ENCODE assay signal across 22 mouse cellular contexts in genomic region chr9:34883122-34883521, GRCm38 (mm10).
DNase-seq lines count a peak whose midpoint lies in the region; ATAC-seq lines count a peak whose summit lies in the region.
"Had no signal": no experiment of that assay in that cellular context is flagged by ENCODE, and none has a peak within 500 bp of the region (broad histone marks: within the 10 kb centered on the region; RNA-seq: fewer than 3 reads in every experiment).

No protein-coding gene starts in this region.

- peak; percentile 47; the same call in 1 of the 2 replicates for ATAC-seq in cerebellum, adult (ENCODE audit: insufficient number of reproducible peaks, low FRiP score, low TSS enrichment)
- ATAC-seq in midbrain, embryonic 13.5 days = no peak
- ATAC-seq: forebrain, embryonic 15.5 days; intestine, postnatal 0 days had no signal

- 25% methylated on average over 4 of the region's 4 CpGs for WGBS in midbrain, embryonic 10.5 days
- WGBS in midbrain, embryonic 13.5 days = 13% methylated on average over 4 of the region's 4 CpGs

- no peak overlapping the region for H3K9ac ChIP-seq in midbrain, embryonic 13.5 days (replicated peaks)
- H3K9ac ChIP-seq: forebrain, embryonic 15.5 days; liver, embryonic 15.5 days; lung, embryonic 15.5 days; stomach, embryonic 15.5 days had no signal

- no peaks in the 10 kb centered on the region for H3K9me3 ChIP-seq in midbrain, embryonic 10.5 days (replicated peaks)
- H3K9me3 ChIP-seq in midbrain, embryonic 13.5 days = no peaks in the 10 kb centered on the region
- H3K9me3 ChIP-seq: forebrain, embryonic 15.5 days; limb, embryonic 10.5 days; liver, embryonic 15.5 days; lung, embryonic 15.5 days; megakaryocyte, embryonic 14.5 days; stomach, embryonic 15.5 days had no signal

- H3K27me3 ChIP-seq in midbrain, embryonic 10.5 days (ENCODE audit: low read depth, poor library complexity, severe bottlenecking) = no peaks in the 10 kb centered on the region; the same call in none of the 2 replicates
- no peaks in the 10 kb centered on the region; the same call in 1 of the 2 replicates for H3K27me3 ChIP-seq in midbrain, embryonic 13.5 days
- H3K27me3 ChIP-seq: forebrain, embryonic 15.5 days; liver, embryonic 15.5 days; lung, embryonic 15.5 days; stomach, embryonic 15.5 days had no signal

- peak overlapping the region; percentile 65 for H3K27ac ChIP-seq in midbrain, embryonic 10.5 days (replicated peaks)
- H3K27ac ChIP-seq in midbrain, embryonic 13.5 days = no peak overlapping the region
- H3K27ac ChIP-seq: forebrain, embryonic 15.5 days; limb, embryonic 10.5 days; liver, embryonic 15.5 days; lung, embryonic 15.5 days; stomach, embryonic 15.5 days had no signal

- H3K4me1 ChIP-seq in midbrain, embryonic 10.5 days = peaks cover 32% of the 10 kb centered on the region
- H3K4me1 ChIP-seq in midbrain, embryonic 13.5 days (replicated peaks) = peaks cover 28% of the 10 kb centered on the region
- H3K4me1 ChIP-seq: liver, embryonic 15.5 days; megakaryocyte, embryonic 14.5 days; stomach, embryonic 15.5 days had no signal

- no peak overlapping the region for H3K4me2 ChIP-seq in midbrain, embryonic 13.5 days (replicated peaks)
- H3K4me2 ChIP-seq: forebrain, embryonic 15.5 days; liver, embryonic 15.5 days; lung, embryonic 15.5 days; stomach, embryonic 15.5 days had no signal

- no peak overlapping the region for H3K4me3 ChIP-seq in midbrain, embryonic 10.5 days
- no peak overlapping the region for H3K4me3 ChIP-seq in midbrain, embryonic 13.5 days (replicated peaks)
- H3K4me3 ChIP-seq: forebrain, embryonic 15.5 days; limb, embryonic 10.5 days; liver, embryonic 15.5 days; lung, embryonic 15.5 days; stomach, embryonic 15.5 days had no signal

- H3K36me3 ChIP-seq in midbrain, embryonic 10.5 days = no peaks in the 10 kb centered on the region
- no peaks in the 10 kb centered on the region for H3K36me3 ChIP-seq in midbrain, embryonic 13.5 days
- H3K36me3 ChIP-seq: forebrain, embryonic 15.5 days; limb, embryonic 10.5 days; liver, embryonic 15.5 days; lung, embryonic 15.5 days; stomach, embryonic 15.5 days had no signal

- no peak for DNase-seq in cerebellum, postnatal 4 days (ENCODE audit: low spot score in 2 of 2)
- no peak for DNase-seq in midbrain, embryonic 10.5 days (ENCODE audit: low spot score)
- DNase-seq in cerebellum, adult 18-20 months = peak; percentile 69 to 82
- peak; percentile 70 to 76 for DNase-seq in cerebellum, postnatal 14 days
- no peak for DNase-seq in right cerebral cortex, adult 18-20 months
- DNase-seq in layer of hippocampus, adult 8-10 months (ENCODE audit: low spot score in 2 of 2) = no peak
- DNase-seq: adrenal gland, postnatal 36 days; heart, postnatal 4 days; kidney, postnatal 4 days; liver; lung, postnatal 36 days; thymus, adult 18-20 months; thymus, postnatal 36 days had no signal

Comparison
In these comparisons a context has a peak if more than half of its experiments do, and no peak if none do; other contexts are left out.
1. DNase-seq: peak in cerebellum, adult 18-20 months (2 of 2) and cerebellum, postnatal 14 days (2 of 2); none in cerebellum, postnatal 4 days (0 of 2), midbrain, embryonic 10.5 days (single experiment), right cerebral cortex, adult 18-20 months (single experiment) and layer of hippocampus, adult 8-10 months (0 of 2).